In the genomic region with DNA sequence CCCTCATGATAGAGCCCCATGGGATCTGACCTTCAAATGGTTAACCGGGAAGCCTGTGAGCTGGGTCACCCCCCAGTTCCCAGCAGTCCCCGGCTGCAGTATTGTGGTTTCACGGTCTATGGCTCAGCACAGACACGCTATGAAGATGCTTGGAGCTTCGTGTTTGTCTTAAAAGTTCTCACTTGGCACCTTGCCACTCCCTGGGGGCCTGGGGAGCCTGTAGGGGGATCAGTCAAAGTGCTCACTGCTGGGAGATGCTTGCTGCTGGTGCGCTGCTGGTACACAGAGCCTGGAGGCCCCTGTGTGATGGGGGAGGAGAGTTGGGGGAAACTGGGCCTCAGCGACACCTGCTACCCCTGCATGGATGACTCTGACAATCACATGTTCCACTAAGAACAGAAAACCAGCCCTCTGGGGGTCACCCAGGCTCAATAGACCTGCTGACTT, we compare ENCODE assay signal across 22 mouse cellular contexts. TPM values are rescaled to one million over a fixed set of nuclear protein-coding genes. Genes with fewer than 3 reads are reported as not detected.
A peak's percentile ranks its signal among the peaks of the same experiment; 100 is the strongest.
DNase-seq lines count a peak whose midpoint lies in the region; ATAC-seq lines count a peak whose summit lies in the region.
"Had no signal": no experiment of that assay in that cellular context is flagged by ENCODE, and none has a peak within 500 bp of the region (broad histone marks: within the 10 kb centered on the region; RNA-seq: fewer than 3 reads in every experiment).

No protein-coding gene starts in this region.

- H3K9me3 ChIP-seq in intestine, embryonic 16.5 days (ENCODE audit: control insufficient read depth, low read length) = no peaks in the 10 kb centered on the region
- H3K9me3 ChIP-seq in intestine, embryonic 15.5 days = no peaks in the 10 kb centered on the region
- H3K9me3 ChIP-seq: heart, embryonic 15.5 days; neural tube, embryonic 13.5 days had no signal

- intact Hi-C loops in heart, postnatal 14 days (cut with DNase I) = no loop called here

- H3K4me1 ChIP-seq in intestine, embryonic 16.5 days (ENCODE audit: control insufficient read depth, insufficient read depth, low read length) = peaks cover 19% of the 10 kb centered on the region
- H3K4me1 ChIP-seq in intestine, embryonic 15.5 days (replicated peaks) = peaks cover 41% of the 10 kb centered on the region

- H3K9ac ChIP-seq in intestine, embryonic 16.5 days (ENCODE audit: low read depth, low read length) = 0 out of 2 replicates have a peak overlapping the region, but pooled peaks have one; percentile 24
- no peak overlapping the region for H3K9ac ChIP-seq in intestine, embryonic 15.5 days
- H3K9ac ChIP-seq: heart, embryonic 15.5 days; hindbrain, embryonic 14.5 days; liver, embryonic 14.5 days had no signal

- H3K4me2 ChIP-seq in intestine, embryonic 16.5 days (ENCODE audit: low read depth, low read length) = no peak overlapping the region
- H3K4me2 ChIP-seq in intestine, embryonic 15.5 days (replicated peaks) = no peak overlapping the region
- H3K4me2 ChIP-seq: heart, embryonic 15.5 days; hindbrain, embryonic 14.5 days; neural tube, embryonic 13.5 days had no signal

- H3K27me3 ChIP-seq in intestine, embryonic 16.5 days (replicated peaks; ENCODE audit: control insufficient read depth, insufficient read depth, low read length) = no peaks in the 10 kb centered on the region; the same call in 1 of the 2 replicates
- H3K27me3 ChIP-seq in intestine, embryonic 15.5 days (replicated peaks) = no peaks in the 10 kb centered on the region

- H3K27ac ChIP-seq in intestine, embryonic 16.5 days (ENCODE audit: low read length) = no peak overlapping the region
- no peak overlapping the region for H3K27ac ChIP-seq in intestine, embryonic 15.5 days
- H3K27ac ChIP-seq: hindbrain, embryonic 14.5 days; liver, embryonic 14.5 days; neural tube, embryonic 13.5 days had no signal

- 43% methylated on average over 7 of the region's 7 CpGs for WGBS in intestine, embryonic 16.5 days
- 36% methylated on average over 7 of the region's 7 CpGs for WGBS in intestine, embryonic 15.5 days

- no peak for ATAC-seq in intestine, embryonic 16.5 days
- ATAC-seq in intestine, embryonic 15.5 days = no peak
- ATAC-seq: activated CD4-positive, CD25-positive, alpha-beta regulatory T cell, adult 4 months; midbrain, embryonic 16.5 days had no signal

- DNase-seq in retina, postnatal 1 day = peak; percentile 46
- DNase-seq in retina, embryonic 14.5 days (ENCODE audit: low spot score) = no peak
- DNase-seq in spleen, postnatal 14 days (ENCODE audit: low spot score in 2 of 2) = peak; percentile 32 to 47
- DNase-seq in thymus, postnatal 36 days = peak; percentile 59 to 80
- no peak for DNase-seq in adrenal gland, adult (ENCODE audit: inconsistent age in 2 of 2, low spot score in 1 of 2)
- no peak for DNase-seq in heart, postnatal 14 days
- DNase-seq: cerebellum, adult 11 months; gastrocnemius, postnatal 14 days; kidney, adult 2 months; lung, postnatal 4 days had no signal

- H3K4me3 ChIP-seq in intestine, embryonic 16.5 days (ENCODE audit: low read length) = no peak overlapping the region
- H3K4me3 ChIP-seq in intestine, embryonic 15.5 days (replicated peaks) = no peak overlapping the region
- H3K4me3 ChIP-seq: heart, embryonic 15.5 days; neural tube, embryonic 13.5 days had no signal

- H3K36me3 ChIP-seq in intestine, embryonic 16.5 days (ENCODE audit: control insufficient read depth, insufficient read depth, low read length) = no peaks in the 10 kb centered on the region
- H3K36me3 ChIP-seq in intestine, embryonic 15.5 days = no peaks in the 10 kb centered on the region
- H3K36me3 ChIP-seq: heart, embryonic 15.5 days; neural tube, embryonic 13.5 days had no signal

RNA-seq across cellular contexts. Expression of gene Lrrc32, which starts 2.6 kb away (rescaled TPM):
- 11.3 and 13.7 TPM in 2 replicates for polyA plus RNA-seq in intestine, embryonic 16.5 days (2015; fragmentation: Nextera tagmentation; extraction: Ambion mirVana)
- 12.4 and 12.5 TPM in 2 replicates for polyA plus RNA-seq in intestine, embryonic 15.5 days (2015; fragmentation: Nextera tagmentation; extraction: Ambion mirVana)
- 10 to 100 TPM; 11.9 to 15.4 TPM for total RNA-seq in heart, postnatal 14 days (2021)
- total RNA-seq: common myeloid progenitor, adult 5-6 weeks; MEL had no signal

RNA-seq across cellular contexts. Expression of gene Gucy2d, which starts 46.3 kb away (rescaled TPM):
- 2.2 and 3.7 TPM in 2 replicates for polyA plus RNA-seq in intestine, embryonic 16.5 days (2015; fragmentation: Nextera tagmentation; extraction: Ambion mirVana)
- polyA plus RNA-seq in intestine, embryonic 15.5 days (2015; fragmentation: Nextera tagmentation; extraction: Ambion mirVana) = 0.68 and 1.2 TPM in 2 replicates
- under 1 TPM in 1 of 2 experiments, not detected in 1; 0.17 TPM for total RNA-seq in heart, postnatal 14 days (2021)
- total RNA-seq: common myeloid progenitor, adult 5-6 weeks; left cerebral cortex, postnatal 25 days; MEL had no signal
- polyA plus RNA-seq: activated CD4-positive, CD25-positive, alpha-beta regulatory T cell, adult 4 months; heart, embryonic 15.5 days; kidney, adult 2 months; liver, embryonic 14.5 days; neural tube, embryonic 13.5 days; stomach, embryonic 14.5 days had no signal

Comparison
In these comparisons a context has a peak if more than half of its experiments do, and no peak if none do; other contexts are left out.
1. DNase-seq: peak in retina, postnatal 1 day (single experiment), spleen, postnatal 14 days (2 of 2) and thymus, postnatal 36 days (2 of 2); none in retina, embryonic 14.5 days (single experiment), adrenal gland, adult (0 of 2) and heart, postnatal 14 days (0 of 2).